Mouse (Mus musculus): ENCODE results near the gene Myh9. TPM values are rescaled to one million over a fixed set of nuclear protein-coding genes. Genes with fewer than 3 reads are reported as not detected.
"Not testable (repeated sequence)": the region's sequence is repeated elsewhere in the genome, so short reads cannot be mapped to it uniquely, and the experiment has no call there.

The Myh9 gene
- total RNA-seq, 1 experiment, result 152 TPM

- peak overlapping the region; percentile 33; the same call in 1 of the 2 replicates for H3K9ac ChIP-seq (ENCODE audit: insufficient read depth, low read depth, low read length, poor library complexity, severe bottlenecking)
- DNase-seq (ENCODE audit: low read depth, low spot score), result no peak
Measured at GRCm38 (mm10) chr15:77844955-77845635, 3.1 kb upstream of the Myh9 start.

GRCm38 (mm10) chr15:77844048-77844447 is 2.1 kb upstream of the Myh9 start:
- peaks cover 16 to 18% of the 10 kb centered on the region in 2 experiments for H3K4me1 ChIP-seq (ENCODE audit: control insufficient read depth in 2 of 2, insufficient read depth in 2 of 2, low read length in 2 of 2, poor library complexity in 1 of 2)
- no peaks in the 10 kb centered on the region for H3K36me3 ChIP-seq (ENCODE audit: control insufficient read depth, insufficient read depth, low read length, poor library complexity, severe bottlenecking)
- no peak overlapping the region for H3K9ac ChIP-seq (ENCODE audit: insufficient read depth, low read depth, low read length, poor library complexity, severe bottlenecking)
- H3K9me3 ChIP-seq (ENCODE audit: control insufficient read depth, insufficient read depth, low read depth, low read length), result no peaks in the 10 kb centered on the region
- TF ChIP-seq ZNF384 (IDR thresholded peaks at IDR 0.05; ENCODE audit: low read depth, low read length) (no peak), MAFK (IDR thresholded peaks at IDR 0.05; ENCODE audit: insufficient read depth, low read depth, low read length) (peak; percentile 54; the same call in 1 of the 2 replicates), HCFC1 (IDR thresholded peaks at IDR 0.05; ENCODE audit: borderline replicate concordance, insufficient read depth, low read length) (no peak), ZC3H11A (IDR thresholded peaks at IDR 0.05; ENCODE audit: borderline replicate concordance, low read depth, low read length) (no peak)
- H3K27ac ChIP-seq (ENCODE audit: insufficient read depth, low read depth, low read length, poor library complexity, severe bottlenecking), result no peak overlapping the region
- no peak overlapping the region for H3K4me3 ChIP-seq (ENCODE audit: insufficient read depth in 1 of 2, low read depth in 1 of 2, low read length in 2 of 2, poor library complexity in 1 of 2, severe bottlenecking in 1 of 2)
- in situ Hi-C loops (cut with MboI; ENCODE audit: low sequenced_read_pairs in 2 of 2, unreplicated experiment in 2 of 2), result no loop called here
- no peak for DNase-seq (ENCODE audit: low read depth, low spot score)

More at GRCm38 (mm10) chr15:77844955-77845635, 3.1 kb upstream of the Myh9 start:
- no peak for TF ChIP-seq ZC3H11A (IDR thresholded peaks at IDR 0.05; ENCODE audit: borderline replicate concordance, low read depth, low read length)
- no peak for TF ChIP-seq HCFC1 (IDR thresholded peaks at IDR 0.05; ENCODE audit: borderline replicate concordance, insufficient read depth, low read length)
- no peak for TF ChIP-seq CHD2 (IDR thresholded peaks at IDR 0.05; ENCODE audit: low read depth, low read length)
- no peak for TF ChIP-seq MAFK (IDR thresholded peaks at IDR 0.05; ENCODE audit: insufficient read depth, low read depth, low read length)
- TF ChIP-seq ZNF384 (IDR thresholded peaks at IDR 0.05; ENCODE audit: low read depth, low read length), result peak; percentile 52; the same call in 1 of the 2 replicates
- H3K27ac ChIP-seq (ENCODE audit: insufficient read depth, low read depth, low read length, poor library complexity, severe bottlenecking), result no peak overlapping the region
- no peaks in the 10 kb centered on the region for H3K36me3 ChIP-seq (ENCODE audit: control insufficient read depth, insufficient read depth, low read length, poor library complexity, severe bottlenecking)
- in situ Hi-C loops (cut with MboI; ENCODE audit: low sequenced_read_pairs in 2 of 2, unreplicated experiment in 2 of 2), result no loop called here
- H3K9me3 ChIP-seq (ENCODE audit: control insufficient read depth, insufficient read depth, low read depth, low read length), result no peaks in the 10 kb centered on the region
- peaks cover 22 to 23% of the 10 kb centered on the region in 2 experiments for H3K4me1 ChIP-seq (ENCODE audit: control insufficient read depth in 2 of 2, insufficient read depth in 2 of 2, low read length in 2 of 2, poor library complexity in 1 of 2)
- H3K4me3 ChIP-seq (ENCODE audit: insufficient read depth in 1 of 2, low read depth in 1 of 2, low read length in 2 of 2, poor library complexity in 1 of 2, severe bottlenecking in 1 of 2), result peak overlapping the region; percentile 33 to 39; a peak in 2 of 4 replicates

GRCm38 (mm10) chr15:77843494-77844041 is 1.6 kb upstream of the Myh9 start:
- Histone ChIP-seq H3K4me3 (ENCODE audit: insufficient read depth in 1 of 2, low read depth in 1 of 2, low read length in 2 of 2, poor library complexity in 1 of 2, severe bottlenecking in 1 of 2) (0 out of 4 replicates have a peak overlapping the region, but pooled peaks of 1 of the 2 experiments have one; percentile 23), H3K4me1 (ENCODE audit: control insufficient read depth in 2 of 2, insufficient read depth in 2 of 2, low read length in 2 of 2, poor library complexity in 1 of 2) (peaks cover 14 to 17% of the 10 kb centered on the region in 2 experiments)
- H3K27ac ChIP-seq (ENCODE audit: insufficient read depth, low read depth, low read length, poor library complexity, severe bottlenecking); H3K9me3 ChIP-seq (ENCODE audit: control insufficient read depth, insufficient read depth, low read depth, low read length); H3K9ac ChIP-seq (ENCODE audit: insufficient read depth, low read depth, low read length, poor library complexity, severe bottlenecking); H3K36me3 ChIP-seq (ENCODE audit: control insufficient read depth, insufficient read depth, low read length, poor library complexity, severe bottlenecking); in situ Hi-C loops (cut with MboI; ENCODE audit: low sequenced_read_pairs in 2 of 2, unreplicated experiment in 2 of 2): not testable (repeated sequence)
- TF ChIP-seq ZNF384 (IDR thresholded peaks at IDR 0.05; ENCODE audit: low read depth, low read length), result peak; percentile 98
- peak; percentile 68 for DNase-seq (ENCODE audit: low read depth, low spot score)

- Histone ChIP-seq H3K27ac (ENCODE audit: insufficient read depth, low read depth, low read length, poor library complexity, severe bottlenecking) (no peak overlapping the region), H3K9ac (ENCODE audit: insufficient read depth, low read depth, low read length, poor library complexity, severe bottlenecking) (no peak overlapping the region; the same call in 1 of the 2 replicates), H3K9me3 (ENCODE audit: control insufficient read depth, insufficient read depth, low read depth, low read length) (no peaks in the 10 kb centered on the region), H3K36me3 (ENCODE audit: control insufficient read depth, insufficient read depth, low read length, poor library complexity, severe bottlenecking) (no peaks in the 10 kb centered on the region), H3K4me1 (ENCODE audit: control insufficient read depth in 2 of 2, insufficient read depth in 2 of 2, low read length in 2 of 2, poor library complexity in 1 of 2) (peaks cover 10 to 12% of the 10 kb centered on the region in 2 experiments), H3K4me3 (ENCODE audit: insufficient read depth in 1 of 2, low read depth in 1 of 2, low read length in 2 of 2, poor library complexity in 1 of 2, severe bottlenecking in 1 of 2) (peak overlapping the region; percentile 66 to 81; a peak in 2 of 4 replicates)
- TF ChIP-seq ZC3H11A (IDR thresholded peaks at IDR 0.05; ENCODE audit: borderline replicate concordance, low read depth, low read length) (no peak), CHD2 (IDR thresholded peaks at IDR 0.05; ENCODE audit: low read depth, low read length) (no peak), HCFC1 (IDR thresholded peaks at IDR 0.05; ENCODE audit: borderline replicate concordance, insufficient read depth, low read length) (no peak), ZNF384 (IDR thresholded peaks at IDR 0.05; ENCODE audit: low read depth, low read length) (no peak), MAFK (IDR thresholded peaks at IDR 0.05; ENCODE audit: insufficient read depth, low read depth, low read length) (no peak)
- in situ Hi-C loops (cut with MboI; ENCODE audit: low sequenced_read_pairs in 2 of 2, unreplicated experiment in 2 of 2), result no loop called here
- no peak for DNase-seq (ENCODE audit: low read depth, low spot score)
Measured at GRCm38 (mm10) chr15:77843046-77843445, 1.1 kb upstream of the Myh9 start.

Data from ES-E14 (cell line).